Mouse (Mus musculus): ENCODE measurements around the gene Sgsm1.

DNA sequence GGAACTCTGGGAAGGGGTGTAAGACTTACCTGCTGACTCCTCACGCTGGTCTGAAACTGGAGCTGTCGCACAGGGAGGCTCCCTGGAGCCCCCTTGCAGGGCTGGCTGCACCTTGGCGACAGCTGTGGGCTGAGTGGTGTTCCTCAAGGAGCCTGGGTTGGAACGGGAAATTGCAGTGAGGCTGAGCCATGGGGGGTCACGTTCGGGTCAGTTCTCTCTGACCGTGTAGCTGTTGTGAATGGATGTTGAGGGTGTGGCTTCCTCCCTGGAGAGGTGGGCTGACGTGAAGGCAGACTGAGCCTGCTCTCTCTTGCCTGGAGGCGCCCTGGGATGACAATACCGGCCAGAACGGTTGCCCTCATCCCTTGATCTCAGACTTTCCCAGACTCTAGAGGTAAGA is 48.2 kb upstream of the Sgsm1 start:
- TF ChIP-seq CTCF (IDR thresholded peaks at IDR 0.05) (no peak), EP300 (IDR thresholded peaks at IDR 0.05) (no peak)
